Mouse (Mus musculus) kidney, postnatal 36 days (tissue): ENCODE measurements at regions not wholly inside any gene's neighbourhood (a gene's known extent, or its start where the extent isn't known, plus 50 kb on each side); places are given as distances from the start of the nearest gene placed in this dataset.

ENCODE experiments used
- DNase-seq, 2 experiments: peaks; one replicate each; pipeline ENCODE4 v3.0.0; 2021 to 2022; ENCODE audit warnings: mixed read lengths in 2 of 2

- DNase-seq: no peak
These were observed 478.8 kb downstream of the Slitrk6 start for GRCm38 (mm10) chr14:110276192-110276591.

- no peak for DNase-seq
These were observed 483.7 kb downstream of the Slitrk6 start for GRCm38 (mm10) chr14:110271270-110271669.

- DNase-seq: no peak
These were observed 510.5 kb downstream of the Slitrk6 start for GRCm38 (mm10) chr14:110244466-110244865.

- DNase-seq: no peak
These were observed 511.4 kb downstream of the Slitrk6 start for GRCm38 (mm10) chr14:110243549-110243948.

- no peak for DNase-seq
These were observed 516.1 kb downstream of the Slitrk6 start for GRCm38 (mm10) chr14:110238800-110239199.

- DNase-seq: no peak
These were observed 530.1 kb downstream of the Slitrk6 start for GRCm38 (mm10) chr14:110224678-110225446.

- DNase-seq: no peak
These were observed 563.9 kb downstream of the Slitrk6 start for GRCm38 (mm10) chr14:110190987-110191607.

- DNase-seq: no peak
These were observed 564.5 kb downstream of the Slitrk6 start for GRCm38 (mm10) chr14:110190471-110190870.

- DNase-seq: no peak
These were observed 575.8 kb downstream of the Slitrk6 start for GRCm38 (mm10) chr14:110179166-110179565.

GRCm38 (mm10) chr14:110171162-110172117 is 583.5 kb downstream of the Slitrk6 start:
- no peak for DNase-seq

GRCm38 (mm10) chr14:110168632-110169031 is 586.3 kb downstream of the Slitrk6 start:
- DNase-seq: no peak

GRCm38 (mm10) chr14:110128265-110128664 is 626.7 kb downstream of the Slitrk6 start:
- DNase-seq: no peak

GRCm38 (mm10) chr14:110125936-110126710 is 628.8 kb downstream of the Slitrk6 start:
- no peak for DNase-seq

GRCm38 (mm10) chr14:110122710-110123109 is 632.2 kb downstream of the Slitrk6 start:
- DNase-seq: no peak

- no peak for DNase-seq
These were observed 639.4 kb downstream of the Slitrk6 start for GRCm38 (mm10) chr14:110115578-110115977.

- DNase-seq: no peak
These were observed 654.1 kb downstream of the Slitrk6 start for GRCm38 (mm10) chr14:110100852-110101251.

GRCm38 (mm10) chr14:110078351-110078750 is 676.6 kb downstream of the Slitrk6 start:
- DNase-seq: no peak

- no peak for DNase-seq
These were observed 707.2 kb downstream of the Slitrk6 start for GRCm38 (mm10) chr14:110047748-110048147.

GRCm38 (mm10) chr14:110043211-110043610 is 711.7 kb downstream of the Slitrk6 start:
- no peak for DNase-seq

GRCm38 (mm10) chr14:110021812-110022211 is 733.1 kb downstream of the Slitrk6 start:
- no peak for DNase-seq

- no peak for DNase-seq
These were observed 739.8 kb downstream of the Slitrk6 start for GRCm38 (mm10) chr14:110015126-110015525.

- DNase-seq: no peak
These were observed 741.7 kb downstream of the Slitrk6 start for GRCm38 (mm10) chr14:110013229-110013628.
